Mouse (Mus musculus) urinary bladder, postnatal 4 days (tissue): Measurements from ENCODE around the gene Maob.

Experiments
- DNase-seq, 2 experiments: peaks; one replicate each; pipeline ENCODE4 v3.0.0; 2021 to 2022; ENCODE audit warnings: low spot score in 2 of 2

Gene Maob

GRCm38 (mm10) chrX:16817261-16817769, at the start of gene Maob:
Gene Maob, minus strand, starts transcription at chrX:16817366.
- no peak for DNase-seq

GRCm38 (mm10) chrX:16860244-16860643, 43.1 kb upstream of the Maob start:
- DNase-seq: no peak

GRCm38 (mm10) chrX:16846034-16846433, 28.9 kb upstream of the Maob start:
- DNase-seq: no peak

GRCm38 (mm10) chrX:16841443-16841842, 24.3 kb upstream of the Maob start:
- no peak for DNase-seq

GRCm38 (mm10) chrX:16837293-16837692, 20.1 kb upstream of the Maob start:
- DNase-seq: no peak

- DNase-seq: no peak
These were observed 19.4 kb upstream of the Maob start for GRCm38 (mm10) chrX:16836488-16837082.

GRCm38 (mm10) chrX:16826028-16826427, 8.9 kb upstream of the Maob start:
- no peak for DNase-seq

- DNase-seq: no peak
These were observed 1.2 kb downstream of the Maob start for GRCm38 (mm10) chrX:16815965-16816364.

- no peak for DNase-seq
These were observed 5.1 kb downstream of the Maob start for GRCm38 (mm10) chrX:16812080-16812479.

- DNase-seq: no peak
These were observed 49.7 kb downstream of the Maob start for GRCm38 (mm10) chrX:16767453-16767852.

- DNase-seq: peak in 1 of 2 experiments; percentile 16
These were observed 51.0 kb downstream of the Maob start for GRCm38 (mm10) chrX:16766156-16766555.

- DNase-seq: no peak
These were observed 55.7 kb downstream of the Maob start for GRCm38 (mm10) chrX:16761430-16761829.

GRCm38 (mm10) chrX:16754761-16755160, 62.4 kb downstream of the Maob start:
- no peak for DNase-seq

GRCm38 (mm10) chrX:16748932-16749331, 68.2 kb downstream of the Maob start:
- DNase-seq: no peak

- DNase-seq: no peak
These were observed 103.1 kb downstream of the Maob start for GRCm38 (mm10) chrX:16714033-16714432.

- DNase-seq: no peak
These were observed 111.1 kb downstream of the Maob start for GRCm38 (mm10) chrX:16706094-16706493.
